Mouse (Mus musculus) embryonic facial prominence, embryonic 15.5 days (tissue): ENCODE measurements around the gene Sema6b. TPM values are rescaled to one million over a fixed set of nuclear protein-coding genes. Genes with fewer than 3 reads are reported as not detected.

Experiments used
- ATAC-seq: fragments of 200-750 bp; cut with Nextera tagmentation; 2 replicates; pipeline ENCODE4 v1.8.0; 2017; ENCODE audit warnings: low read depth, moderate TSS enrichment; ENCODE audit not compliant: insufficient number of reproducible peaks, low FRiP score, low TSS enrichment
- H3K27ac ChIP-seq: fragments of 300-500 bp; sonication (generic); replicated peaks from 2 replicates; pipeline ENCODE4 v1.5.1; 2015; ENCODE audit warnings: mild to moderate bottlenecking, inconsistent platforms
- H3K27me3 ChIP-seq: fragments of 300-500 bp; sonication (generic); 2 replicates; pipeline ENCODE4 v1.6.1; 2015; ENCODE audit warnings: inconsistent platforms
- H3K36me3 ChIP-seq: fragments of 300-500 bp; sonication (generic); 2 replicates; pipeline ENCODE4 v1.6.1; 2015; ENCODE audit warnings: mild to moderate bottlenecking, inconsistent platforms
- H3K4me1 ChIP-seq: fragments of 300-500 bp; sonication (generic); 2 replicates; pipeline ENCODE4 v1.6.1; 2015; ENCODE audit warnings: inconsistent platforms
- H3K4me2 ChIP-seq: fragments of 300-500 bp; sonication (generic); replicated peaks from 2 replicates; pipeline ENCODE4 v1.6.1; 2015; ENCODE audit warnings: mild to moderate bottlenecking, inconsistent platforms
- H3K4me3 ChIP-seq: fragments of 300-500 bp; sonication (generic); replicated peaks from 2 replicates; pipeline ENCODE4 v1.5.1; 2015; ENCODE audit warnings: mild to moderate bottlenecking, inconsistent platforms
- H3K9ac ChIP-seq: fragments of 300-500 bp; sonication (generic); 2 replicates; pipeline ENCODE4 v1.6.1; 2015; ENCODE audit warnings: inconsistent platforms
- H3K9me3 ChIP-seq: fragments of 300-500 bp; sonication (generic); replicated peaks from 2 replicates; pipeline ENCODE4 v1.6.1; 2016; ENCODE audit warnings: inconsistent platforms
- WGBS: fragments of 180-500 bp; shearing (Covaris S2); methylation state at CpG from one replicate; pipeline ENCODE4 v1.1.7; 2015; 5-methylcytosine and 5-hydroxymethylcytosine counted together
- polyA plus RNA-seq: library from polyadenylated mRNA; unstranded; fragments of >200 nt; fragmentation: Nextera tagmentation; extraction: Ambion mirVana; gene quantifications from 2 replicates; pipeline ENCODE4 v1.2.1, GENCODE M21; 2015

Sema6b gene
- polyA plus RNA-seq, 1 experiment from 2014 or later: 4.2 TPM

DNA sequence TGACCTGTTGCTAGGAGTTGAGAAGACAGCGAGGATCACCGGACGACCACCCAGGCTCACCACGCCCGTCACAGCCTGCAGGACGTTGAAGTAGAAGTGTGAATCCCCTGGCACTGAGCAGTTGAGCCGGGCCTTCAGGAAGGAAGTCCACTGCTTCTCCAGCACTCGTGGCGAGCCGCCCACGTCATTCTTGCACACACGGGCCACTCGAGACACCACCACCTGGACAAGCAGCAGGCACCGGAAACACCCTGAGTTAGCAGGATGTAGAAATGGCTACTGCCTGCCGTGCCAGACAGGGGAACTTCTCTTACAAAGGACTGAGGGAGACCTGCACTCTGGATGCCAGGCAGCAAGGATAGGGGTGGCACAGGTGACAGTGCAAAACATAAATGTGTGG lies 11.9 kb downstream of the Sema6b start:
- 73% methylated on average over 15 of the region's 15 CpGs for WGBS
- ATAC-seq: no peak

DNA sequence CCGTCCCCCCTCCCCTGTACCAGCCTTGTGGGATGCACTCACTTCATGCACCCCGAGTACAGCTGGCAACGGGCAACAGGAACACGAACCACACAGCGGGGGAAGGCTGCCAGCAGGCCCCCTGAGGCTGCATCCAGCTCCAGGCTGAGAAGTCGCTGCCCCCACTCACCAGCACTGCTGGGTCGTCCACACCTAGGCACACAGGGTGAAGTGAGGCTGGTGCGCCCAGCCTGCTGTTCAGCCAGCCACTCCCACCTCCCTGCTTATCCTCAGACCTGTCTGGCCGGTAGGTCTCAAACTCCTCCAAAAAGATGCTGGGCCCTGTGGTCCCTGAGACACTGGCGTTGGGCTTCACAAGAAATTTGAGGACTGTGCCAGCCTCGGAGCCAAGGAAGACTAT lies 14.0 kb downstream of the Sema6b start:
- Histone ChIP-seq H3K36me3 (peaks cover 11% of the 10 kb centered on the region; the same call in 1 of the 2 replicates), H3K27me3 (peaks cover 36% of the 10 kb centered on the region), H3K9ac (no peak overlapping the region), H3K4me1 (peaks cover 11% of the 10 kb centered on the region), H3K27ac (no peak overlapping the region), H3K9me3 (peaks cover 10% of the 10 kb centered on the region), H3K4me2 (no peak overlapping the region), H3K4me3 (no peak overlapping the region)
- 48% methylated on average over 11 of the region's 11 CpGs for WGBS
- no peak for ATAC-seq

More for the DNA sequence above, 11.9 kb downstream of the Sema6b start:
- Histone ChIP-seq H3K4me1 (peaks cover 11% of the 10 kb centered on the region), H3K4me2 (no peak overlapping the region), H3K27ac (no peak overlapping the region), H3K9ac (no peak overlapping the region), H3K36me3 (peaks cover 11% of the 10 kb centered on the region; the same call in 1 of the 2 replicates), H3K4me3 (no peak overlapping the region), H3K27me3 (peaks cover 15% of the 10 kb centered on the region), H3K9me3 (no peaks in the 10 kb centered on the region)

DNA sequence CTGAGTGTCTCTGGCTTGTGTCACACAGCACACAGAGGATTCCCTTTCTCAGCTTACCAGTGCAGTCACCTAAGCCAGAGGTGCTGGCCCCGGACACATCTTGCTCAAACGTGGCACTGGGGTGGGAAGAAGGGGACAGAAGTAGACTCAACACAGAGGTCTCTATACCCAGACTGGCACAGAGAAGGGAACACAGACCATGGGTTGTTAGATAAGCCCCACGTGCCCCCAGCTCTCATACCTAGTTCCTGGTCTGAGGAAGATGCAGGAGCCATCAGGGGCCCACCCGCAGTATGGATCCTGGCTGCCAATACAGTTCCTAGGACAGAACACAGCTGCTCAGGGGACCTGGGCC lies 14.9 kb downstream of the Sema6b start:
- Histone ChIP-seq H3K9ac (no peak overlapping the region), H3K4me1 (peaks cover 14% of the 10 kb centered on the region), H3K4me2 (no peak overlapping the region), H3K27me3 (peaks cover 45% of the 10 kb centered on the region), H3K9me3 (peaks cover 10% of the 10 kb centered on the region), H3K4me3 (no peak overlapping the region), H3K27ac (no peak overlapping the region), H3K36me3 (0 out of 2 replicates have a peak, but pooled peaks cover 3% of the 10 kb centered on the region)
- WGBS: 89% methylated on average over 4 of the region's 4 CpGs
- ATAC-seq: no peak

DNA sequence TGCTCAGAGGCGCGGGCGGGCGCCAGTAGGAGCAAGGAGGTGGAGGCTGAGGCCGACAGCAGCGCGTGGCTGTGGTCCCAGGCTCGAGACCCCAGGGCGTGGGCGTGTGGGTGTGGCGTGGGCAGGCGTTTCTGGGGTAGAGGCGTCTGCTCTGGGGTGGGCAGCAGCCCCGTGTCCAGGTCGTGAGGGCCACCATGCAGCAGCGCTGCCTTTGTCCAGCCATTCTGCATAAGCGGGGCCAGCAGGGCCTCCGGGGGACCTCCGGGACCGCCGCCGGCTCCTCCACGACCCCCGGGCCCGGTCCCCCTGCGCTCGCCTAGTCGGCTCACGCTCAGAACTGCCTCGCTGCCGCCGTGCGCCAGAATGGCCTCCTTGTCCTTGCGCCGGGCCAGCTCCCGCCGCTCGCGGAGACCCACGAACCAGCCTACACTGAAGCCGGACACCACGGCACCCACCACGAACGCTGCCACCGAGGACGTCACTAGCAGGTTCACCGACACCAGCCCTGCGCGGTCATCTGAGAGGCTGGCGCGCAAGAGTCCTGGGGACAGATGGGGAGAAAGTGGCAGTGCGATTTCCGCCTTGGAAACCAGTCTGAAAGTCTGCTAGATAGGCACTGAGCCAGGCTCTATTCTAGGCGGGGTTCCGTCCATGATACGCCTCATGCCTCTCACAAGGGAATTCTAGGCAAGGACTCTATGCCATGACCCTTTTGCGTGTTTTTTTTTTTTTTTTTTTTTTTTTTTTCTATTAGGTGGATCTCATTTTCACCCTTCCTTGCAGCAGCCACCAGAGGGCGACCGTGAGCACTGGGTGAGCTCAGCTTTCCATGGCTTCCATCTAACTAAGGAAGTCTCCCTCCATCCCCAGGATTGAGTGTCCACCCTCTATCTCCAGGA lies 15.5 kb downstream of the Sema6b start:
- 18% methylated on average over 53 of the region's 59 CpGs for WGBS
- H3K27ac ChIP-seq: no peak overlapping the region
- peaks cover 10% of the 10 kb centered on the region for H3K9me3 ChIP-seq
- peak overlapping the region; percentile 35; the same call in 1 of the 2 replicates for H3K9ac ChIP-seq
- H3K4me1 ChIP-seq: peaks cover 20% of the 10 kb centered on the region
- ATAC-seq: peak; percentile 31; the same call in 1 of the 2 replicates
- H3K4me2 ChIP-seq: peak overlapping the region; percentile 71
- H3K4me3 ChIP-seq: peak overlapping the region; percentile 40
- H3K27me3 ChIP-seq: peaks cover 51% of the 10 kb centered on the region
- 0 out of 2 replicates have a peak, but pooled peaks cover 3% of the 10 kb centered on the region for H3K36me3 ChIP-seq

DNA sequence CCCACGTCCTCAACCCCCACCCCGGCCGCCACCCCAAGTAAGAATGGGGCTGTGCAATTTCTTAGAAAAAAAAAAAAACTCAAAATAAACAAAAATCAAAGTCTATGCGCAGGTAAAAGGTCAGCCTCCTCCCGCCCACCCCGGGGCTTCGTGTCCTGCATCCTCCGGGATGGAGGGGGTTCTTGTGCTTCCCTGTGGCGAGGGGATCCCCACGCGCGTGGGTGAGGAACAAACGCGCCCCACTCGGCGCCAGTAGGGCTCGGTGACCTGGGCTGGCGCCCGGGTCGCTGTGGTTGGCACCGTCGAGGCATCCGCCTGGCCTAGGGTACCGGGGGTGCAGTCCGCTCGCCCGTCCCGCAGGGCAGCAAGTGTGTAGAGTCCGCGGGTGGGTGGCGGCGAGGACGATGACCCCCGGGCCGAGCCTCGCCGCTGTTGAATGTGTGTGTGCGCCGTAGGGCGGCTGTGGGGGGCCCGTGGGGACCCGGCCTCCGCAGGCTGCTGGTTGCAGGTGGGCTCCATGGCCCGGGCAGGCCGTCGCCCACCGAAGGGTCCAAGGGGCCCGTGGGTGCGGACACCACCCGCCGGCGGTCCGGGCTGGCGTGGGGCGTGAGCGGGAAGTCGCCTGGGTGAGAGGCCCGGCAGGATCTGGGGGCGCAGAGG lies 16.3 kb downstream of the Sema6b start:
- peaks cover 59% of the 10 kb centered on the region for H3K27me3 ChIP-seq
- 0 out of 2 replicates have a peak, but pooled peaks have one; percentile 7 for ATAC-seq
- 53% methylated on average over 59 of the region's 59 CpGs for WGBS
- no peak overlapping the region for H3K27ac ChIP-seq
- peak overlapping the region; percentile 71 for H3K4me2 ChIP-seq
- H3K9me3 ChIP-seq: peaks cover 10% of the 10 kb centered on the region
- H3K4me3 ChIP-seq: peak overlapping the region; percentile 40
- peaks cover 21% of the 10 kb centered on the region for H3K4me1 ChIP-seq
- no peaks in the 10 kb centered on the region for H3K36me3 ChIP-seq
- H3K9ac ChIP-seq: no peak overlapping the region

GRCm38 (mm10) chr17:56123161-56123560 lies 17.0 kb downstream of the Sema6b start:
- H3K9me3 ChIP-seq: peaks cover 10% of the 10 kb centered on the region
- no peak overlapping the region for H3K27ac ChIP-seq
- ATAC-seq: no peak
- H3K4me3 ChIP-seq: no peak overlapping the region
- WGBS: 89% methylated on average over 12 of the region's 12 CpGs
- peaks cover 21% of the 10 kb centered on the region for H3K4me1 ChIP-seq
- H3K36me3 ChIP-seq: no peaks in the 10 kb centered on the region
- H3K27me3 ChIP-seq: peaks cover 66% of the 10 kb centered on the region
- no peak overlapping the region for H3K9ac ChIP-seq
- H3K4me2 ChIP-seq: no peak overlapping the region

DNA sequence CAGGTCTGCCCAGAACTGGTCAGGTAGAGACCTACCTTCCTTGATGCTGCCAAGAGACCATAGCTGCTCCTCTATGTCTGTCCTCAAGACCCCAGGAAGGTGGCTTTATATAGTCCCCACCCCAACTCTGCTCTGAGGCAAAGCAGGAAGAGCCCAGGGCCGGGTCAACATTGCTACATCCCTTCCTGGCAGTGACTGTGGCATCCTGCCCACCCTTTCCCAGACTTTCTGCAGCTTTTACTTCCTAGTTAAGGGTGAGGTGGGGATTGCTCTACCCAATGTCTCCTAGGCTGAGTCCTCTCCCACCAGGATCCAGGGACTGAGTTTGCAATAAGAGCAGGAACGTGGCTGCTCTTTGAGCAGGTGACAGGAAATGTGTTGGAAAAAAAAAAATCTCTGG lies 18.3 kb downstream of the Sema6b start, which contains the start of gene Lrg1:
Lrg1 (minus strand) TSS at position 176 of the 400 bp plus-strand sequence.
- no peak for ATAC-seq
- Histone ChIP-seq H3K9ac (no peak within 1 kb of the TSS), H3K4me2 (no peak within 1 kb of the TSS), H3K36me3 (no peaks in the 10 kb centered on the region), H3K4me1 (peaks cover 28% of the 10 kb centered on the region), H3K4me3 (no peak within 1 kb of the TSS), H3K27ac (no peak within 1 kb of the TSS), H3K27me3 (peaks cover 75% of the 10 kb centered on the region), H3K9me3 (peaks cover 10% of the 10 kb centered on the region)
- WGBS: 53% methylated on average over 2 of the region's 2 CpGs

GRCm38 (mm10) chr17:56119981-56120880 lies 19.9 kb downstream of the Sema6b start:
- no peaks in the 10 kb centered on the region for H3K36me3 ChIP-seq
- H3K9me3 ChIP-seq: peaks cover 10% of the 10 kb centered on the region
- WGBS: 5% methylated on average over 66 of the region's 66 CpGs
- H3K4me1 ChIP-seq: peaks cover 28% of the 10 kb centered on the region
- peaks cover 87% of the 10 kb centered on the region for H3K27me3 ChIP-seq
- H3K4me3 ChIP-seq: peak overlapping the region; percentile 4
- no peak overlapping the region for H3K9ac ChIP-seq
- H3K4me2 ChIP-seq: 0 out of 2 replicates have a peak overlapping the region, but pooled peaks have one; percentile 17
- ATAC-seq: no peak
- H3K27ac ChIP-seq: no peak overlapping the region

- 47% methylated on average over 12 of the region's 12 CpGs for WGBS
- Histone ChIP-seq H3K4me1 (peaks cover 24% of the 10 kb centered on the region), H3K36me3 (no peaks in the 10 kb centered on the region), H3K9me3 (peaks cover 10% of the 10 kb centered on the region), H3K27me3 (peaks cover 84% of the 10 kb centered on the region), H3K4me2 (no peak overlapping the region), H3K9ac (no peak overlapping the region), H3K27ac (no peak overlapping the region), H3K4me3 (no peak overlapping the region)
- ATAC-seq: no peak
Measured at GRCm38 (mm10) chr17:56119431-56119830, 20.7 kb downstream of the Sema6b start.

DNA sequence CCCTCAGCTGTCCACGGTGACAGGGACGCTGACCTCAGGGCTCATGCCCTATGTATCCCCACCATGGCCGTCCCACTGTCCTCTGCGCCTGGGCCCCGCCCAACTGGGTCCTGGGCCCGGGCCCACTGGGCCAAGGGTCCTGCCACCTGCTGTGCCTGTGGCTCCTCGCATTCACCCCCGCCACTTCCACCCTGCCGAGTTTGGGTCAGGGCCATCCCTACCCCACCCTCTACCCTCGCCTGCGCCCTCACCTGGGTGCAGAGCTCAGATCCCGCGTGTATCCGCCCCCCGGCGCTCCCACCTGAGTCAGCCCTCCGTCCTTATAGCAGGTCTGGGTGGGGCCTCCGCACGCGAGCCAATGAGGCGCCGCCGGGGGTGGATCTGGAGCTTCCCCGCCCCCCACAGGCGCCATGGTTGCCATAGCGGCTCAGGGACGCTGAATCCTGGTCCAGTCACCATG lies 22.9 kb downstream of the Sema6b start, which contains the start of gene Plin5:
Plin5 (minus strand) TSS at position 346 of the 460 bp plus-strand sequence.
- H3K27me3 ChIP-seq: peaks cover 63% of the 10 kb centered on the region
- ATAC-seq: 0 out of 2 replicates have a peak, but pooled peaks have one; percentile 16
- no peak within 1 kb of the TSS for H3K9ac ChIP-seq
- H3K27ac ChIP-seq: no peak within 1 kb of the TSS
- peak within 1 kb of the TSS; percentile 26 for H3K4me3 ChIP-seq
- H3K36me3 ChIP-seq: no peaks in the 10 kb centered on the region
- H3K4me2 ChIP-seq: peak within 1 kb of the TSS; percentile 52
- peaks cover 17% of the 10 kb centered on the region for H3K4me1 ChIP-seq
- H3K9me3 ChIP-seq: peaks cover 2% of the 10 kb centered on the region
- WGBS: 3% methylated on average over 27 of the region's 27 CpGs
